Mouse (Mus musculus) small intestine, adult 2 months (tissue): ENCODE results near the gene Gm6377. TPM values are rescaled to one million over a fixed set of nuclear protein-coding genes. Genes with fewer than 3 reads are reported as not detected.

Experiments used
- H3K27ac ChIP-seq: fragments of 200-500 bp; 2 replicates; pipeline ENCODE4 v1.5.1; 2012; ENCODE audit warnings: low read depth, low read length, control low read depth, inconsistent platforms; ENCODE audit not compliant: insufficient read depth
- H3K27me3 ChIP-seq: fragments of 200-500 bp; 2 replicates; pipeline ENCODE4 v1.6.1; 2012; ENCODE audit warnings: mild to moderate bottlenecking, moderate library complexity, low read length, inconsistent platforms; ENCODE audit not compliant: control insufficient read depth, insufficient read depth
- H3K36me3 ChIP-seq: fragments of 200-500 bp; 2 replicates; pipeline ENCODE4 v1.6.1; 2012; ENCODE audit warnings: mild to moderate bottlenecking, low read length, control low read depth, inconsistent platforms; ENCODE audit not compliant: control insufficient read depth, insufficient read depth
- H3K4me1 ChIP-seq: fragments of 200-500 bp; 2 replicates; pipeline ENCODE4 v1.6.1; 2012; ENCODE audit warnings: low read length, inconsistent platforms, mixed read lengths; ENCODE audit not compliant: control insufficient read depth, insufficient read depth, insufficient read length
- H3K4me3 ChIP-seq: fragments of 200-500 bp; 2 replicates; pipeline ENCODE4 v1.5.1; 2012; ENCODE audit warnings: low read depth, mild to moderate bottlenecking, control low read depth, inconsistent platforms, low read length, moderate library complexity
- CTCF ChIP-seq: fragments of 200-500 bp; IDR thresholded peaks from 2 replicates; pipeline ENCODE4 v1.5.1; 2012; ENCODE audit warnings: low read depth, mild to moderate bottlenecking, control low read depth, inconsistent platforms, low read length, moderate library complexity, mixed read lengths; ENCODE audit not compliant: insufficient replicate concordance, insufficient read length; ENCODE audit errors: extremely low read depth
- POLR2A ChIP-seq: fragments of 200-500 bp; IDR thresholded peaks from 2 replicates; pipeline ENCODE4 v1.6.1; 2012; ENCODE audit warnings: low read depth, mild to moderate bottlenecking, control low read depth, inconsistent platforms, low read length, moderate library complexity
- polyA plus RNA-seq: library from polyadenylated mRNA; depleted of rRNA; stranded (reverse); fragments of >200 nt; gene quantifications from 2 replicates; pipeline ENCODE4 v1.2.3, GENCODE M21; 2012; rRNA removed

Gene Gm6377
- polyA plus RNA-seq, 1 experiment: not detected

DNA sequence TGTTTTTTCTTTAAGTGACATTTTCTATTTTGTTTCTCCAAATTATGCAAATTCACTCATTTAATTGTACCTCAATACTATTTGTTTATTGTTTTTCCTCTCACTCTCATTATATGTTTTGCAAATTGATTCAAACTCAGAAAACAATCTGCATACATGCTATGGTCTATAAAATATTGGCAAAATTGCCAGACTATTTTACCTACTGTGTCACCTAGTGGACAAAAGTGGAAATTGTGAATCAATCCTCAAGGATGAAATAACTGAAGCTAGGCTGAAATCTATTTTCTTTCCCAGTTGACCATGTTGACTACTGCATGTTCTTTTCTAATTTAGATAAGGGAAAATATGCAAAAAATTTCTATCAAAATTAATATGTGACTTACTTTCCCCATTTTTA is 41.6 kb downstream of the Gm6377 start:
- Histone ChIP-seq H3K36me3 (no peaks in the 10 kb centered on the region), H3K4me1 (no peaks in the 10 kb centered on the region), H3K27ac (no peak overlapping the region), H3K27me3 (no peaks in the 10 kb centered on the region), H3K4me3 (no peak overlapping the region)
- TF ChIP-seq POLR2A (no peak), CTCF (no peak)

Other genes with a start within 250 kb of the Gm6377 start
- 0.11 and 0.16 TPM in 2 replicates for gene Hmgn5, start 183.4 kb upstream of the Gm6377 start, polyA plus RNA-seq
- gene Sh3bgrl, start 101.4 kb upstream of the Gm6377 start, polyA plus RNA-seq: 0.52 and 1.7 TPM in 2 replicates